Mouse (Mus musculus) Patski (cell line): ENCODE measurements at regions not wholly inside any gene's neighbourhood (a gene's known extent, or its start where the extent isn't known, plus 50 kb on each side); places are given as distances from the start of the nearest gene placed in this dataset.

Experiments used
- ATAC-seq: fragments of 100-300 bp; one replicate; pipeline ENCODE4 v1.8.0; 2021
- CTCF ChIA-PET: fragments of 350-600 bp; sonication (Branson Sonifier 250); formaldehyde crosslinking; loops from one replicate; lab custom pipeline; 2022; ENCODE audit warnings: inconsistent platforms; lab: Charles Lee
- POLR2A ChIA-PET: fragments of 350-600 bp; sonication (Branson Sonifier 250); formaldehyde crosslinking; loops from one replicate; lab custom pipeline; 2022; ENCODE audit warnings: antibody characterized with exemption, inconsistent platforms; lab: Charles Lee
- DNase-seq: peaks from one replicate; pipeline ENCODE4 v3.0.0-alpha.2; 2011; ENCODE audit warnings: low read depth, low spot score
- H3K27me3 ChIP-seq: fragments of 371-371 bp; one replicate; pipeline ENCODE4 v1.5.1; 2021
- CTCF ChIP-seq: fragments of 100-300 bp; IDR thresholded peaks from one replicate; pipeline ENCODE4 v1.5.1; 2021
- in situ Hi-C: fragments of 300-500 bp; cut with MboI; formaldehyde crosslinking; loops from 3 replicates; pipeline ENCODE4 v1.11.1; 2018; ENCODE audit warnings: low pct_unique_long_range_greater_than_20kb, mixed read lengths

DNA sequence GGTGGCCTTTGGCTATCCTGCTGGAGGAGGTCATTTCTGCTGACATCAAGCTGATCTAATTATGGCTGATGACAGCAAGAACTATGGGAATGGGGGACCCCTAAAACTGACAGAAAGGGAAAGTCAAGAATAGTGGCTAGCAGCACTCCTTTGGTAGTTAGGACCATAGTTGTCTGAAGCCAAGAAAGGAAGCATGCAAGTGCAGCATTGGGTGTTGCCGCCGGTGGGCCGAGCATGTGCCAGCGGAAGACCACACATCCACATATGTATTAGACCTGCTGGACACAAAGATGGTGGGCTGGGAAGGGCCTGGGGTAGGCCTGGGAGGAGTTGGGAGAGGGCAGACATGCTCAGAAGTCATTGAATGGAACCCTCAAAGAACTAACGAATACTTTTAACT, 741.1 kb downstream of the 4930447A16Rik start:
- CTCF ChIA-PET: no interaction called here
- no peak for TF ChIP-seq CTCF
- no peak for DNase-seq
- ATAC-seq: no peak
- POLR2A ChIA-PET: interaction anchor here (0.6 kb wide), 1 partner anchor 1604 kb away, joined by 3 read pairs; no protein-coding TSS in a partner anchor
- in situ Hi-C loops: no loop called here
- H3K27me3 ChIP-seq: no peaks in the 10 kb centered on the region

DNA sequence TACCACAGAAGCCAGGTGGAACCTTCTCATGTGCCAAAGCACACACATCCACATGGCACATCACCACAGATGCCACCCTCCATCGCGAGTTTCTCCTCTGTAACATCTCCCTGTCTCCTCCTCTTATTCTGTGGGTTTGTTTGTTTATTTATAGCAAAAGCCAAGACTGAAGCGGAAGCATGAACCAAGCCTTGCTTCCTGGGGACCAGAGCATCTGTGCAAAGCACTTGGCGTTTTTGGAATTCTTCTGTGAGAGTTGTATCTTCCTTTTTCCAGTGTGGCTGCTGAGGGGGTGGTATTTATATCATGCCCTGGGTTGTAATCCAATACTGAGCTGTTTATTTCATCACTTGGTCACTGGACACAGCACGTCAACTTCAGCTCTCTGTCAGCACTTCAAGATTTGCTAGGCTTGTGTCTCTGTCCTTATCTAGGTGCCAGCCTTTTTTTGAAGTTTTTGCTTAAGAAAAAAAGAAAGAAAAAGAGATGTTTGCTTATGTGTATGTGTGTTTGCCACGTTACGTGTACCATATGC, 742.3 kb downstream of the 4930447A16Rik start:
- CTCF ChIA-PET: no interaction called here
- no peaks in the 10 kb centered on the region for H3K27me3 ChIP-seq
- DNase-seq (no peak), ATAC-seq (no peak)
- TF ChIP-seq CTCF: no peak
- in situ Hi-C loops: no loop called here
- POLR2A ChIA-PET: no interaction called here

DNA sequence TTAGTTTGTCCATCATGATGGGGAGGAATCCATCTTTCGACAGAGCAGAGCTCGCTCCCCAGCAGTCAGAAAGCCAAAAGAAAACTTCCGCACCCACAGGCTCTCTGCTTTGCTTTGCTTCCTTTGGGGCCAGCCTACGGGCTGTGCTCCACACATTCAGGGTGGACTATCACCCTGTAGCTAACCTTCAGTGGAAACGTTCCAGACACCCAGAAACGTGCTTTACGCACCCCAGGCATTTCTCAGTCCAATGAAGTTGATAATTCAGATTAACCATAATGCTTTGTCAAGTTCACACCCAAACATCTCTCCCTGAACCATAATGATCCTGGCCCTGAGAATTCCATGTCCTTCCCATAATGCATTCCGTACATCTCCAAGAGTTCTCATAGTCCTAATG, 743.8 kb downstream of the 4930447A16Rik start:
- in situ Hi-C loops: no loop called here
- ATAC-seq: no peak
- POLR2A ChIA-PET: interaction anchor here (1.1 kb wide), 1 partner anchor 14 kb away, joined by 3 read pairs; no protein-coding TSS in a partner anchor

More for the DNA sequence above, 743.8 kb downstream of the 4930447A16Rik start:
- no peak for TF ChIP-seq CTCF
- no peaks in the 10 kb centered on the region for H3K27me3 ChIP-seq
- CTCF ChIA-PET: interaction anchor here (1.6 kb wide), 1 partner anchor 10 kb away, joined by 5 read pairs; no protein-coding TSS in a partner anchor
- no peak for DNase-seq
